Mouse (Mus musculus) CH12.LX (cell line): ENCODE data around the gene Col15a1. TPM values are rescaled to one million over a fixed set of nuclear protein-coding genes. Genes with fewer than 3 reads are reported as not detected.

ENCODE experiments used
- DNase-seq: peaks from one replicate; pipeline ENCODE4 v3.0.0-alpha.2; 2013; ENCODE audit errors: extremely low read depth
- H3K27ac ChIP-seq: 2 replicates; pipeline ENCODE4 v1.5.1; 2012; ENCODE audit warnings: low read depth, mild to moderate bottlenecking, control low read depth, moderate library complexity; ENCODE audit not compliant: insufficient read depth
- H3K27me3 ChIP-seq: replicated peaks from 2 replicates; pipeline ENCODE3; 2012; ENCODE audit warnings: inconsistent platforms
- H3K36me3 ChIP-seq, 2 experiments: replicated peaks in 1 of 2; 2 replicates each; pipeline versions ENCODE3 to v1.6.1; 2012; ENCODE audit warnings: inconsistent platforms in 1 of 2, low read length in 1 of 2, mild to moderate bottlenecking in 1 of 2, mixed read lengths in 1 of 2, moderate library complexity in 1 of 2; ENCODE audit not compliant: control insufficient read depth in 1 of 2, insufficient read depth in 1 of 2
- H3K4me1 ChIP-seq, 2 experiments: 2 replicates each; pipeline ENCODE4 v1.6.1; 2012; ENCODE audit warnings: inconsistent platforms in 1 of 2, moderate library complexity in 1 of 2; ENCODE audit not compliant: insufficient read depth in 2 of 2, control insufficient read depth in 1 of 2
- H3K4me2 ChIP-seq: 2 replicates; pipeline ENCODE4 v1.6.1; 2012; ENCODE audit warnings: low read depth, mild to moderate bottlenecking, control low read depth; ENCODE audit not compliant: poor library complexity, insufficient read depth, severe bottlenecking
- H3K4me3 ChIP-seq, 3 experiments: fragments of 150-350 bp in 1 of 3; sonication (generic) in 1 of 3; replicated peaks in 1 of 3; 2 replicates each; pipeline versions ENCODE3 to v1.5.1; 2011 to 2012; ENCODE audit warnings: low read depth in 2 of 3, low read length in 2 of 3, mild to moderate bottlenecking in 2 of 3, moderate library complexity in 2 of 3, control low read depth in 1 of 3, improper control_type of control experiment in 1 of 3, inconsistent platforms in 1 of 3, mixed read lengths in 1 of 3; ENCODE audit not compliant: poor library complexity in 1 of 3
- H3K79me2 ChIP-seq: replicated peaks from 2 replicates; pipeline ENCODE4 v1.6.1; 2012; ENCODE audit warnings: mild to moderate bottlenecking, moderate library complexity; ENCODE audit not compliant: control insufficient read depth, poor library complexity, insufficient read depth, severe bottlenecking; ENCODE audit errors: extremely low read depth
- H3K9ac ChIP-seq: 2 replicates; pipeline ENCODE4 v1.6.1; 2012; ENCODE audit warnings: low read depth, mild to moderate bottlenecking, control low read depth, moderate library complexity; ENCODE audit not compliant: insufficient read depth
- H3K9me3 ChIP-seq: replicated peaks from 2 replicates; pipeline ENCODE3; 2012; ENCODE audit warnings: low read length, inconsistent platforms, mixed read lengths
- BHLHE40 ChIP-seq: IDR thresholded peaks from 2 replicates; pipeline ENCODE4 v1.6.1; 2011; ENCODE audit warnings: mild to moderate bottlenecking, low read depth, low read length, improper control_type of control experiment
- CHD1 ChIP-seq: IDR thresholded peaks from 2 replicates; pipeline ENCODE4 v1.6.1; 2012; ENCODE audit warnings: low read depth, low read length, improper control_type of control experiment, inconsistent platforms
- ELF1 ChIP-seq: IDR thresholded peaks from 2 replicates; pipeline ENCODE4 v1.6.1; 2014; ENCODE audit warnings: low read depth, mild to moderate bottlenecking, inconsistent platforms, low read length, improper control_type of control experiment
- EP300 ChIP-seq: IDR thresholded peaks from 2 replicates; pipeline ENCODE4 v1.6.1; 2011; ENCODE audit warnings: low read length, improper control_type of control experiment
- ETS1 ChIP-seq: conservative IDR thresholded peaks from 2 replicates; pipeline ENCODE4 v1.6.1; 2012; ENCODE audit warnings: low read depth, mild to moderate bottlenecking, inconsistent platforms, low read length, improper control_type of control experiment, moderate library complexity
- HCFC1 ChIP-seq: IDR thresholded peaks from 2 replicates; pipeline ENCODE4 v1.6.1; 2012; ENCODE audit warnings: low read depth, mild to moderate bottlenecking, inconsistent platforms, low read length, improper control_type of control experiment
- IRF4 ChIP-seq: IDR thresholded peaks from 2 replicates; pipeline ENCODE4 v1.6.1; 2014; ENCODE audit warnings: low read depth, mild to moderate bottlenecking, inconsistent platforms, low read length, improper control_type of control experiment
- JUN ChIP-seq: IDR thresholded peaks from 2 replicates; pipeline ENCODE4 v1.6.1; 2011; ENCODE audit warnings: low read depth, mild to moderate bottlenecking, low read length, improper control_type of control experiment, moderate library complexity; ENCODE audit not compliant: insufficient read depth
- KAT2A ChIP-seq: IDR thresholded peaks from 2 replicates; pipeline ENCODE4 v1.6.1; 2012; ENCODE audit warnings: low read length, improper control_type of control experiment, inconsistent platforms; ENCODE audit not compliant: insufficient replicate concordance
- MAX ChIP-seq: IDR thresholded peaks from 2 replicates; pipeline ENCODE4 v1.6.1; 2011; ENCODE audit warnings: low read length, improper control_type of control experiment
- MAZ ChIP-seq: IDR thresholded peaks from 2 replicates; pipeline ENCODE4 v1.6.1; 2012; ENCODE audit warnings: low read depth, mild to moderate bottlenecking, inconsistent platforms, low read length, improper control_type of control experiment, moderate library complexity
- MYC ChIP-seq: IDR thresholded peaks from 2 replicates; pipeline ENCODE4 v1.6.1; 2011; ENCODE audit warnings: low read depth, mild to moderate bottlenecking, improper control_type of control experiment, low read length
- NRF1 ChIP-seq: IDR thresholded peaks from 2 replicates; pipeline ENCODE4 v1.6.1; 2014; ENCODE audit warnings: low read depth, mild to moderate bottlenecking, inconsistent platforms, low read length, improper control_type of control experiment, moderate library complexity
- PAX5 ChIP-seq: IDR thresholded peaks from 2 replicates; pipeline ENCODE4 v1.6.1; 2012; ENCODE audit warnings: low read length, inconsistent platforms, mixed read lengths
- POLR2AphosphoS2 ChIP-seq: IDR thresholded peaks from 2 replicates; pipeline ENCODE4 v1.6.1; 2011; ENCODE audit warnings: low read depth, low read length, improper control_type of control experiment
- SIN3A ChIP-seq: IDR thresholded peaks from 2 replicates; pipeline ENCODE4 v1.6.1; 2012; ENCODE audit warnings: low read length, improper control_type of control experiment, inconsistent platforms
- TCF12 ChIP-seq: IDR thresholded peaks from 2 replicates; pipeline ENCODE4 v1.6.1; 2014; ENCODE audit warnings: low read depth, mild to moderate bottlenecking, inconsistent platforms, low read length, improper control_type of control experiment
- USF2 ChIP-seq: conservative IDR thresholded peaks from 2 replicates; pipeline ENCODE4 v1.6.1; 2011; ENCODE audit warnings: low read depth, low read length, improper control_type of control experiment
- ZMIZ1 ChIP-seq: IDR thresholded peaks from 2 replicates; pipeline ENCODE4 v1.6.1; 2012; ENCODE audit warnings: low read depth, mild to moderate bottlenecking, inconsistent platforms, low read length, improper control_type of control experiment
- dilution Hi-C: fragments of 300-500 bp; cut with MboI; formaldehyde crosslinking; loops from 2 replicates; pipeline ENCODE4 v1.14.3; 2020; ENCODE audit warnings: low sequenced_read_pairs; ENCODE audit not compliant: extremely low pct_unique_long_range_greater_than_20kb, extremely low pct_ligation_motif_present
- in situ Hi-C: fragments of 300-500 bp; cut with MboI; formaldehyde crosslinking; loops from 3 replicates; pipeline ENCODE4 v1.14.3; 2019; ENCODE audit warnings: low sequenced_read_pairs, low pct_ligation_motif_present, low pct_unique_long_range_greater_than_20kb, mixed read lengths
- polyA plus RNA-seq: library from polyadenylated mRNA; unstranded; fragments of >175 nt; gene quantifications from 2 replicates; pipeline ENCODE4 v1.2.1, GENCODE M21; 2012; ENCODE audit warnings: low read depth; ENCODE audit not compliant: insufficient read length
- total RNA-seq, 2 experiments: library from RNA; depleted of rRNA; stranded (reverse); fragments of 300-350 nt in 1 of 2; fragments of >200 nt in 1 of 2; gene quantifications; 2 replicates each; pipeline ENCODE4 v1.2.3; 2012 to 2014

Col15a1 gene
- total and polyA plus RNA-seq, 3 experiments = 0.08 to 2.2 (median 0.68) TPM

DNA sequence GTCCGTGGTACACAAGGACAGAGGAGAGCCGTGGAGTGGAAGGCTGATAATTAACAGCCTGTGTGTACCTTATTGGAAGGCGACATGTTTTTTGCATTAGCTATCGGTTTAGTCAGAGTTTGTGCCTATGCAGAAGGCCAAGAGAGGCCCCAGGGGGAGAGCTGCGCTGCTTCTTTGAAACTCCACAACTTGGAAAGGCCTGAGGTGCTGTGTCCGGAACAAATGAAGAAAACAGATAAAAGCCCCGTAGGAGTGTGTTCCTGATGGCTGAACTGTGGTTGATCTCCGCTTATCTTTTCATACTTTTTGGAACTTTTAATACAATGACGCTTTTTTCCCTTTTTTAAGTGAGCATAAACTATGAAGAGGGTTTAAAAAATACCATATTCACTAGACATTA, 76.9 kb downstream of the Col15a1 start:
- H3K36me3 ChIP-seq = no peaks in the 10 kb centered on the region
- peaks cover 0 to 14% of the 10 kb centered on the region in 2 experiments; a peak in 1 of 4 replicates for H3K4me1 ChIP-seq
- DNase-seq = no peak
- no peaks in the 10 kb centered on the region for H3K27me3 ChIP-seq
- TF ChIP-seq ZMIZ1 = no peak
- TF ChIP-seq MAX = no peak
- TF ChIP-seq CHD1 = no peak
- TF ChIP-seq ETS1 = no peak
- TF ChIP-seq HCFC1 = no peak
- no peak for TF ChIP-seq ELF1
- TF ChIP-seq EP300 = no peak
- no peak for TF ChIP-seq MAZ
- no peak for TF ChIP-seq TCF12
- no peak for TF ChIP-seq JUN
- no peak for TF ChIP-seq SIN3A
- no peak for TF ChIP-seq USF2
- TF ChIP-seq NRF1 = no peak
- TF ChIP-seq POLR2AphosphoS2 = no peak
- TF ChIP-seq IRF4 = no peak
- dilution Hi-C loops (no loop called here), in situ Hi-C loops (no loop called here)
- H3K27ac ChIP-seq = no peak overlapping the region
- no peak overlapping the region for H3K4me3 ChIP-seq
- no peak overlapping the region for H3K9ac ChIP-seq
- H3K9me3 ChIP-seq = no peaks in the 10 kb centered on the region
- no peak overlapping the region for H3K4me2 ChIP-seq
- H3K79me2 ChIP-seq = no peaks in the 10 kb centered on the region

DNA sequence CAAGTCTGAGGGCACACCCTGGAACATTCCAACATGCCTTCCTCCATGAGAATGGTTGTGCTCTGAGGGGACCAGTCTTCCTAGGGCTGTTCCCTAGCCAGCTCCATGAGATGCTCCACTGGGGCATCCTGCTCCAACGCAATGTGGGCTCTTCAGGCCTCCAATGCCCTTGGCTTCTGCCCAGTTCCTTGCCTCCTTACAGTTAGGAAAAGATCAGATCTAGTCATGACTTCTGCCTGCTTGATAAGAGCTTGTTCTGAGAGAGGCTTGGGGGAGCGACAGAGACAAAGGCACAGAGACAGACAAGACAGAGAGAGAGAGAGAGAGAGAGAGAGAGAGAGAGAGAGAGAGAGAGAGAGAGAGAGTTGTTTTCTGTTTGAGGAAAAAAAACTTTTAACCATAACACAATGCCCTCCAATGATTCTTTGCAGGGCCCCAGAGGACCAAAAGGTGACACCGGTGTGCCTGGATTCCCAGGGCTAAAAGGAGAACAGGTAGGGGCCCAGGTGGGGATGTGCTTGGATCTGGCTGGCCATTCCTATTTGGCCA, 78.7 kb downstream of the Col15a1 start:
- Histone ChIP-seq H3K27me3 (no peaks in the 10 kb centered on the region), H3K4me3 (no peak overlapping the region), H3K36me3 (no peaks in the 10 kb centered on the region), H3K79me2 (no peaks in the 10 kb centered on the region), H3K4me1 (peaks cover 0 to 24% of the 10 kb centered on the region in 2 experiments; a peak in 2 of 4 replicates), H3K27ac (no peak overlapping the region), H3K9me3 (no peaks in the 10 kb centered on the region), H3K9ac (no peak overlapping the region), H3K4me2 (no peak overlapping the region)
- in situ Hi-C loops (no loop called here), dilution Hi-C loops (no loop called here)
- no peak for TF ChIP-seq PAX5
- no peak for TF ChIP-seq KAT2A
- TF ChIP-seq ELF1 = no peak
- no peak for TF ChIP-seq BHLHE40
- no peak for TF ChIP-seq CHD1
- no peak for TF ChIP-seq ETS1
- no peak for TF ChIP-seq MYC
- no peak for DNase-seq
